Mouse (Mus musculus): ENCODE results near the gene Gm17606.

- TF ChIP-seq USF1 (IDR thresholded peaks at IDR 0.05; ENCODE audit: low read depth) (no peak), SRF (IDR thresholded peaks at IDR 0.05; ENCODE audit: control insufficient read depth, insufficient read length, low read depth) (no peak), POLR2A (IDR thresholded peaks at IDR 0.05; ENCODE audit: insufficient read length, low read depth) (no peak), CEBPB (IDR thresholded peaks at IDR 0.05; ENCODE audit: insufficient read depth, poor library complexity, severe bottlenecking) (no peak), POLR2AphosphoS2 (IDR thresholded peaks at IDR 0.05; ENCODE audit: insufficient read length, low read depth) (no peak), TCF3 (IDR thresholded peaks at IDR 0.05; ENCODE audit: insufficient read length, low read depth) (no peak), TCF12 (IDR thresholded peaks at IDR 0.05; ENCODE audit: insufficient read depth, poor library complexity, severe bottlenecking) (no peak), E2F4 (IDR thresholded peaks at IDR 0.05; ENCODE audit: insufficient read depth) (no peak), MAX (IDR thresholded peaks at IDR 0.05; ENCODE audit: low read depth) (no peak)
These were observed 19.3 kb downstream of the Gm17606 start for GRCm38 (mm10) chr14:54660009-54660408.
